Mouse (Mus musculus) stomach, postnatal 0 days (tissue): ENCODE results near the gene Cdhr3.

Experiments
- CTCF ChIP-seq: IDR thresholded peaks from 2 replicates; pipeline ENCODE4 v1.5.1; 2016; ENCODE audit warnings: antibody characterized with exemption, low read depth, mild to moderate bottlenecking, moderate library complexity
- EP300 ChIP-seq: optimal IDR thresholded peaks from 2 replicates; pipeline ENCODE3; 2016; ENCODE audit warnings: antibody characterized with exemption

- TF ChIP-seq CTCF (no peak), EP300 (no peak)
Measured at GRCm38 (mm10) chr12:33106438-33107167, 13.9 kb upstream of the Cdhr3 start.
